Comparison of ENCODE assay signal across 9 mouse cellular contexts in genomic region chr4:144903932-144904331, GRCm38 (mm10). TPM values are rescaled to one million over a fixed set of nuclear protein-coding genes. Genes with fewer than 3 reads are reported as not detected.
DNase-seq lines count a peak whose midpoint lies in the region; ATAC-seq lines count a peak whose summit lies in the region.
"Had no signal": no experiment of that assay in that cellular context is flagged by ENCODE, and none has a peak within 500 bp of the region (broad histone marks: within the 10 kb centered on the region; RNA-seq: fewer than 3 reads in every experiment).

No protein-coding gene starts in this region.

- peak; percentile 52 for DNase-seq in R1 (ENCODE audit: low read depth, low spot score)
- DNase-seq in kidney, adult 18-20 months: peak; percentile 76
- DNase-seq in right cerebral cortex, adult 2 months (ENCODE audit: low spot score in 2 of 2): no peak
- no peak for DNase-seq in frontal cortex, postnatal 10 days (ENCODE audit: low spot score in 2 of 2)
- DNase-seq in cerebellum, postnatal 36 days: no peak

- H3K27ac ChIP-seq in brown adipose tissue, adult 24 weeks (replicated peaks; ENCODE audit: low read depth, low read length): peak overlapping the region; percentile 95
- H3K27ac ChIP-seq in lung, embryonic 16.5 days (ENCODE audit: low read length): peak overlapping the region; percentile 43
- H3K27ac ChIP-seq: forebrain, embryonic 10.5 days had no signal

- H3K9ac ChIP-seq in lung, embryonic 16.5 days (ENCODE audit: low read length): no peak overlapping the region

- no peak overlapping the region for H3K4me3 ChIP-seq in brown adipose tissue, adult 24 weeks (ENCODE audit: insufficient read depth, low read depth, low read length)
- H3K4me3 ChIP-seq in lung, embryonic 16.5 days (ENCODE audit: low read length): no peak overlapping the region
- H3K4me3 ChIP-seq: forebrain, embryonic 10.5 days had no signal

- H3K4me1 ChIP-seq in brown adipose tissue, adult 24 weeks (ENCODE audit: control insufficient read depth, insufficient read depth, insufficient read length, low read length): peaks cover 95% of the 10 kb centered on the region
- H3K4me1 ChIP-seq in lung, embryonic 16.5 days (replicated peaks; ENCODE audit: control insufficient read depth, insufficient read depth, low read length): peaks cover 38% of the 10 kb centered on the region

- H3K4me2 ChIP-seq in lung, embryonic 16.5 days (ENCODE audit: low read depth, low read length): no peak overlapping the region

- H3K36me3 ChIP-seq in lung, embryonic 16.5 days (ENCODE audit: control insufficient read depth, insufficient read depth, low read length): peaks cover 3% of the 10 kb centered on the region; the same call in 1 of the 2 replicates
- H3K36me3 ChIP-seq: forebrain, embryonic 10.5 days had no signal

- peak; percentile 76 for ATAC-seq in lung, embryonic 16.5 days (ENCODE audit: low read depth)
- ATAC-seq in erythroblast, adult 5-6 weeks (replicated peaks; ENCODE audit: low FRiP score, poor library complexity, severe bottlenecking): no peak

- no peaks in the 10 kb centered on the region for H3K9me3 ChIP-seq in lung, embryonic 16.5 days (ENCODE audit: control insufficient read depth, low read length)
- H3K9me3 ChIP-seq: forebrain, embryonic 10.5 days had no signal

- H3K27me3 ChIP-seq in lung, embryonic 16.5 days (ENCODE audit: control insufficient read depth, insufficient read depth, low read depth, low read length): no peaks in the 10 kb centered on the region

- WGBS in lung, embryonic 16.5 days: 33% methylated on average over 3 of the region's 3 CpGs

RNA-seq across cellular contexts. Expression of gene Dhrs3, which starts 11.3 kb away (rescaled TPM):
- polyA plus RNA-seq in brown adipose tissue, adult 24 weeks (2012; ENCODE audit: insufficient read depth, insufficient read length, missing spikeins): 167 and 202 TPM in 2 replicates
- 67.6 and 77.3 TPM in 2 replicates for polyA plus RNA-seq in lung, embryonic 16.5 days (2015; fragmentation: Nextera tagmentation; extraction: Ambion mirVana)
- 13.6 and 14.4 TPM in 2 replicates for total RNA-seq in erythroblast, adult 5-6 weeks (2015; ENCODE audit: low replicate concordance)
- total RNA-seq in erythroblast, adult 5-6 weeks (2017; ENCODE audit: low replicate concordance): 10.3 and 16.5 TPM in 2 replicates

Comparison
In these comparisons a context has a peak if more than half of its experiments do, and no peak if none do; other contexts are left out.
1. DNase-seq: peak in R1 (single experiment) and kidney, adult 18-20 months (single experiment); none in right cerebral cortex, adult 2 months (0 of 2), frontal cortex, postnatal 10 days (0 of 2) and cerebellum, postnatal 36 days (0 of 2).